ENCODE assay signal across 24 mouse cellular contexts in the genomic region with DNA sequence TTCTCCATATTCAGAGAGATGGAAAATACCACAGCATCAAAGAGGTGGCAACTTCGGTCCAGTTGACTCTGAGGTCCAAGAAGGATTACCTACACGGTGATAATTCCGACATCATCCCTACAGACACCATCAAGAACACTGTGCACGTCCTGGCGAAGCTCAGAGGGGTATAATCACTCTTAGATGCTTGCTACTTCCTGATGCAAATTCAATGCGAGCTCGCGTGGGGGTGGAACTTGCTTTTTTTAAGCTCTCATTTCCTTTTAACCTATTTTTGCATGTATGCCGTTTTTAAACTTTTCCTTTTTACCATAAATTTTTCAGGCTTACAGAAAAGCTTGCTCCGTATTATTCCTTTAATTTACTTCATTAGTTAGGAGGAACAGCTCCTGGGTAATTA. TPM values are rescaled to one million over a fixed set of nuclear protein-coding genes. Genes with fewer than 3 reads are reported as not detected.
A peak's percentile ranks its signal among the peaks of the same experiment; 100 is the strongest.
DNase-seq lines count a peak whose midpoint lies in the region; TF ChIP-seq lines count a peak whose summit lies in the region.
"Had no signal": no experiment of that assay in that cellular context is flagged by ENCODE, and none has a peak within 500 bp of the region (broad histone marks: within the 10 kb centered on the region; RNA-seq: fewer than 3 reads in every experiment).

No protein-coding gene starts in this region.

- no peak for TF ChIP-seq EP300 in CH12.LX (IDR thresholded peaks at IDR 0.05; ENCODE audit: low read length)

- in situ Hi-C loops in CH12.LX (cut with MboI; ENCODE audit: low pct_ligation_motif_present, low pct_unique_long_range_greater_than_20kb, low sequenced_read_pairs): no loop called here

- no peaks in the 10 kb centered on the region for H3K27me3 ChIP-seq in CH12.LX (replicated peaks)
- H3K27me3 ChIP-seq: embryonic facial prominence, embryonic 13.5 days; forebrain, embryonic 12.5 days; heart, embryonic 15.5 days had no signal

- H3K36me3 ChIP-seq in CH12.LX (replicated peaks in 1 of 2; ENCODE audit: control insufficient read depth in 1 of 2, insufficient read depth in 1 of 2, low read length in 1 of 2): no peaks in the 10 kb centered on the region
- H3K36me3 ChIP-seq: embryonic facial prominence, embryonic 13.5 days; forebrain, embryonic 12.5 days; heart, embryonic 15.5 days; hindbrain, embryonic 10.5 days had no signal

- intact Hi-C loops in left cerebral cortex, postnatal 14 days (cut with DNase I): no loop called here
- intact Hi-C loops in left cerebral cortex, postnatal 36 days (cut with DNase I): no loop called here

- peak; percentile 55 to 74 for DNase-seq in frontal cortex, adult 2 months (ENCODE audit: extremely low spot score in 1 of 2, low spot score in 1 of 2)
- DNase-seq in frontal cortex, postnatal 25 days (ENCODE audit: low spot score in 2 of 2): no peak
- DNase-seq in left cerebral cortex, postnatal 14 days (ENCODE audit: low spot score in 2 of 2): peak; percentile 33 to 64
- DNase-seq in left cerebral cortex, postnatal 36 days (ENCODE audit: low spot score in 2 of 2): no peak
- peak; percentile 32 for DNase-seq in CH12.LX (ENCODE audit: extremely low read depth)
- peak; percentile 63 to 81 for DNase-seq in right cerebral cortex, postnatal 10 days (ENCODE audit: low spot score in 2 of 2)
- DNase-seq in cerebellum, adult 11 months: no peak
- DNase-seq: adrenal gland, postnatal 10 days; cerebellum, adult 18-20 months; cerebellum, adult 9-11 months; cerebellum, postnatal 36 days; gastrocnemius, postnatal 10 days; heart, adult 2 months; heart, postnatal 14 days had no signal

- TF ChIP-seq CTCF in CH12.LX (conservative IDR thresholded peaks at IDR 0.05 in 1 of 2, IDR thresholded peaks at IDR 0.05 in 1 of 2; ENCODE audit: low read depth in 2 of 2, low read length in 2 of 2): no peak

- TF ChIP-seq POLR2A in CH12.LX (IDR thresholded peaks at IDR 0.05; ENCODE audit: low read depth, low read length): no peak

- H3K4me1 ChIP-seq in CH12.LX (ENCODE audit: control insufficient read depth in 1 of 2, insufficient read depth in 2 of 2): peaks cover 4 to 22% of the 10 kb centered on the region in 2 experiments
- H3K4me1 ChIP-seq: embryonic facial prominence, embryonic 13.5 days had no signal

- H3K4me3 ChIP-seq in CH12.LX (replicated peaks in 1 of 3; ENCODE audit: low read depth in 2 of 3, low read length in 2 of 3, poor library complexity in 1 of 3): no peak overlapping the region
- H3K4me3 ChIP-seq: embryonic facial prominence, embryonic 13.5 days; forebrain, embryonic 12.5 days; heart, adult 2 months; heart, embryonic 15.5 days; hindbrain, embryonic 10.5 days had no signal

- peak overlapping the region; percentile 84 for H3K4me2 ChIP-seq in CH12.LX (ENCODE audit: insufficient read depth, low read depth, poor library complexity, severe bottlenecking)
- H3K4me2 ChIP-seq: embryonic facial prominence, embryonic 13.5 days; forebrain, embryonic 12.5 days; heart, embryonic 11.5 days; heart, embryonic 15.5 days; hindbrain, embryonic 14.5 days had no signal

- TF ChIP-seq RAD21 in CH12.LX (IDR thresholded peaks at IDR 0.05; ENCODE audit: low read depth, low read length): no peak

- no peaks in the 10 kb centered on the region for H3K79me2 ChIP-seq in CH12.LX (replicated peaks; ENCODE audit: control insufficient read depth, extremely low read depth, insufficient read depth, poor library complexity, severe bottlenecking)

- H3K9me3 ChIP-seq in CH12.LX (replicated peaks; ENCODE audit: low read length): no peaks in the 10 kb centered on the region
- H3K9me3 ChIP-seq: embryonic facial prominence, embryonic 13.5 days; forebrain, embryonic 12.5 days; heart, embryonic 15.5 days; hindbrain, embryonic 10.5 days had no signal

- no peak overlapping the region for H3K27ac ChIP-seq in CH12.LX (ENCODE audit: insufficient read depth, low read depth)
- H3K27ac ChIP-seq: embryonic facial prominence, embryonic 13.5 days; forebrain, embryonic 12.5 days; heart, adult 2 months; heart, embryonic 15.5 days; hindbrain, embryonic 10.5 days; hindbrain, embryonic 14.5 days had no signal

- dilution Hi-C loops in CH12.LX (cut with MboI; ENCODE audit: extremely low pct_ligation_motif_present, extremely low pct_unique_long_range_greater_than_20kb, low sequenced_read_pairs): no loop called here

- H3K9ac ChIP-seq in CH12.LX (ENCODE audit: insufficient read depth, low read depth): no peak overlapping the region
- H3K9ac ChIP-seq: embryonic facial prominence, embryonic 13.5 days; forebrain, embryonic 12.5 days; heart, embryonic 15.5 days; hindbrain, embryonic 14.5 days had no signal

TF ChIP-seq in CH12.LX, 34 proteins besides CTCF, POLR2A, EP300 and RAD21:
- peak; percentile 54; the same call in 1 of the 2 replicates for TF ChIP-seq ELF1 (IDR thresholded peaks at IDR 0.05; ENCODE audit: low read depth, low read length)
- peak; percentile 42; the same call in 1 of the 2 replicates for TF ChIP-seq ZNF384 (IDR thresholded peaks at IDR 0.05; ENCODE audit: low read depth, low read length)
- TF ChIP-seq HCFC1 (IDR thresholded peaks at IDR 0.05; ENCODE audit: low read depth, low read length): no peak

RNA-seq across cellular contexts. Expression of gene Dnase2b, which starts 5.1 kb away (rescaled TPM):
- not detected in 2 replicates for polyA plus RNA-seq in frontal cortex, adult 2 months (2012; rRNA removed)
- total RNA-seq in left cerebral cortex, postnatal 14 days (2021): not detected
- total RNA-seq in left cerebral cortex, postnatal 36 days (2021): not detected
- total RNA-seq in CH12.LX (2012; rRNA removed): not detected in 2 replicates
- total RNA-seq in CH12.LX (2014; rRNA removed): not detected in 2 replicates
- polyA plus RNA-seq in CH12.LX (2012; ENCODE audit: insufficient read length, low read depth): not detected in 2 replicates
- total RNA-seq: gastrocnemius, postnatal 10 days; heart, adult 2 months; heart, postnatal 14 days; MEL had no signal
- polyA plus RNA-seq: forebrain, embryonic 12.5 days; forebrain, embryonic 16.5 days; heart, adult 2 months; heart, embryonic 11.5 days; heart, embryonic 15.5 days; hindbrain, embryonic 10.5 days; hindbrain, embryonic 14.5 days had no signal

RNA-seq across cellular contexts. Expression of gene Uox, which starts 40.1 kb away (rescaled TPM):
- 0.20 and 0.34 TPM in 2 replicates for polyA plus RNA-seq in frontal cortex, adult 2 months (2012; rRNA removed)
- 1 to 10 TPM in 1 of 2 experiments, under 1 TPM in 1; 0.76 to 1.3 TPM for total RNA-seq in left cerebral cortex, postnatal 14 days (2021)
- under 1 TPM; 0.36 to 0.52 TPM for total RNA-seq in left cerebral cortex, postnatal 36 days (2021)
- total RNA-seq in CH12.LX (2012; rRNA removed) (not detected in 2 replicates), CH12.LX (2014; rRNA removed) (not detected in 2 replicates)
- polyA plus RNA-seq in CH12.LX (2012; ENCODE audit: insufficient read length, low read depth): not detected in 2 replicates
- total RNA-seq: heart, adult 2 months; heart, postnatal 14 days; MEL had no signal
- polyA plus RNA-seq: forebrain, embryonic 12.5 days; forebrain, embryonic 16.5 days; heart, adult 2 months; heart, embryonic 11.5 days; heart, embryonic 15.5 days; hindbrain, embryonic 10.5 days; hindbrain, embryonic 14.5 days had no signal

RNA-seq across cellular contexts. Expression of gene 4930503B20Rik, which starts 40.8 kb away (rescaled TPM):
- not detected in 2 replicates for polyA plus RNA-seq in frontal cortex, adult 2 months (2012; rRNA removed)
- total RNA-seq in left cerebral cortex, postnatal 14 days (2021): under 1 TPM; 0.24 to 0.57 TPM
- total RNA-seq in left cerebral cortex, postnatal 36 days (2021): not detected
- total RNA-seq in CH12.LX (2012; rRNA removed) (not detected in 2 replicates), CH12.LX (2014; rRNA removed) (not detected in 2 replicates)
- polyA plus RNA-seq in CH12.LX (2012; ENCODE audit: insufficient read length, low read depth): not detected in 2 replicates
- total RNA-seq: adrenal gland, postnatal 10 days; adrenal gland, postnatal 4 days; gastrocnemius, postnatal 4 days; heart, adult 2 months had no signal
- polyA plus RNA-seq: forebrain, embryonic 12.5 days; forebrain, embryonic 16.5 days; heart, embryonic 11.5 days; hindbrain, embryonic 10.5 days; hindbrain, embryonic 14.5 days had no signal

Comparison
In these comparisons a context has a peak if more than half of its experiments do, and no peak if none do; other contexts are left out.
1. DNase-seq: peak in frontal cortex, adult 2 months (2 of 2), left cerebral cortex, postnatal 14 days (2 of 2), CH12.LX (single experiment) and right cerebral cortex, postnatal 10 days (2 of 2); none in frontal cortex, postnatal 25 days (0 of 2), left cerebral cortex, postnatal 36 days (0 of 2) and cerebellum, adult 11 months (single experiment).